Mouse (Mus musculus) thymus, adult 2 months (tissue): ENCODE results near the gene Scaf11. TPM values are rescaled to one million over a fixed set of nuclear protein-coding genes. Genes with fewer than 3 reads are reported as not detected.

Experiments
- DNase-seq: peaks from one replicate; pipeline ENCODE4 v3.0.0; 2021
- H3K27ac ChIP-seq: fragments of 200-500 bp; 2 replicates; pipeline ENCODE4 v1.5.1; 2012; ENCODE audit warnings: low read length, control low read depth; ENCODE audit not compliant: control insufficient read depth, insufficient read depth
- H3K27me3 ChIP-seq: fragments of 200-500 bp; 2 replicates; pipeline ENCODE4 v1.6.1; 2012; ENCODE audit warnings: mild to moderate bottlenecking, low read length, moderate library complexity, mixed read lengths; ENCODE audit not compliant: control insufficient read depth, insufficient read depth
- H3K36me3 ChIP-seq: fragments of 200-500 bp; 2 replicates; pipeline ENCODE4 v1.6.1; 2012; ENCODE audit warnings: mild to moderate bottlenecking, low read length, moderate library complexity; ENCODE audit not compliant: control insufficient read depth, insufficient read depth
- H3K4me1 ChIP-seq: fragments of 200-500 bp; replicated peaks from 2 replicates; pipeline ENCODE4 v1.6.1; 2012; ENCODE audit warnings: low read length; ENCODE audit not compliant: control insufficient read depth, insufficient read depth
- H3K4me3 ChIP-seq: fragments of 200-500 bp; 2 replicates; pipeline ENCODE4 v1.5.1; 2012; ENCODE audit warnings: mild to moderate bottlenecking, low read length, control low read depth, moderate library complexity; ENCODE audit not compliant: control insufficient read depth, insufficient read depth
- CTCF ChIP-seq: fragments of 200-500 bp; IDR thresholded peaks from 2 replicates; pipeline ENCODE4 v1.5.1; 2012; ENCODE audit warnings: mild to moderate bottlenecking, control low read depth, low read length, moderate library complexity, borderline replicate concordance; ENCODE audit not compliant: control insufficient read depth, poor library complexity, insufficient read depth; ENCODE audit errors: extremely low read depth
- POLR2A ChIP-seq: fragments of 200-500 bp; IDR thresholded peaks from 2 replicates; pipeline ENCODE4 v1.6.1; 2012; ENCODE audit warnings: mild to moderate bottlenecking, low read length, control low read depth, moderate library complexity; ENCODE audit not compliant: control insufficient read depth, poor library complexity, insufficient read depth; ENCODE audit errors: extremely low read depth
- WGBS: fragments of 180-500 bp; shearing (Covaris S2); methylation state at CpG from one replicate; pipeline ENCODE4 v1.1.7; 2018; 5-methylcytosine and 5-hydroxymethylcytosine counted together
- polyA plus RNA-seq: library from polyadenylated mRNA; depleted of rRNA; stranded (reverse); fragments of >200 nt; gene quantifications from 2 replicates; pipeline ENCODE4 v1.2.3, GENCODE M21; 2012

The Scaf11 gene
- polyA plus RNA-seq, 1 experiment, result 32.4 TPM

- DNase-seq, result no peak
- Histone ChIP-seq H3K4me1 (no peaks in the 10 kb centered on the region), H3K4me3 (no peak overlapping the region), H3K27ac (no peak overlapping the region), H3K36me3 (peaks cover 31% of the 10 kb centered on the region), H3K27me3 (no peaks in the 10 kb centered on the region)
- no peak for TF ChIP-seq POLR2A
- TF ChIP-seq CTCF, result no peak
- WGBS, result 96% methylated on average over 2 of the region's 2 CpGs
These were observed 53.5 kb downstream of the Scaf11 start for GRCm38 (mm10) chr15:96407151-96407550.

- WGBS, result 94% methylated on average over 4 of the region's 4 CpGs
These were observed 54.4 kb downstream of the Scaf11 start for GRCm38 (mm10) chr15:96406253-96406652.

GRCm38 (mm10) chr15:96405548-96405947 lies 55.1 kb downstream of the Scaf11 start:
- no peak overlapping the region for H3K4me3 ChIP-seq
- no peak for TF ChIP-seq POLR2A
- no peak for TF ChIP-seq CTCF
- DNase-seq, result no peak
- no peak overlapping the region for H3K27ac ChIP-seq
- peaks cover 38% of the 10 kb centered on the region for H3K36me3 ChIP-seq
- H3K4me1 ChIP-seq, result no peaks in the 10 kb centered on the region
- 95% methylated on average over 5 of the region's 5 CpGs for WGBS
- no peaks in the 10 kb centered on the region for H3K27me3 ChIP-seq

More at GRCm38 (mm10) chr15:96406253-96406652, 54.4 kb downstream of the Scaf11 start:
- Histone ChIP-seq H3K4me3 (no peak overlapping the region), H3K27ac (no peak overlapping the region), H3K4me1 (no peaks in the 10 kb centered on the region), H3K36me3 (peaks cover 36% of the 10 kb centered on the region), H3K27me3 (no peaks in the 10 kb centered on the region)
- DNase-seq, result no peak
- TF ChIP-seq POLR2A, result no peak
- TF ChIP-seq CTCF, result no peak

GRCm38 (mm10) chr15:96398333-96398732 lies 62.3 kb downstream of the Scaf11 start:
- WGBS, result 98% methylated on average over 10 of the region's 10 CpGs

GRCm38 (mm10) chr15:96396641-96397344 lies 63.9 kb downstream of the Scaf11 start:
- Histone ChIP-seq H3K36me3 (peaks cover 38% of the 10 kb centered on the region), H3K4me1 (no peaks in the 10 kb centered on the region), H3K27me3 (no peaks in the 10 kb centered on the region), H3K27ac (no peak overlapping the region), H3K4me3 (no peak overlapping the region)
- no peak for TF ChIP-seq POLR2A
- 82% methylated on average over 8 of the region's 8 CpGs for WGBS
- no peak for DNase-seq

More at GRCm38 (mm10) chr15:96398333-96398732, 62.3 kb downstream of the Scaf11 start:
- H3K27ac ChIP-seq, result no peak overlapping the region
- no peak overlapping the region for H3K4me3 ChIP-seq
- H3K36me3 ChIP-seq, result peaks cover 42% of the 10 kb centered on the region
- H3K4me1 ChIP-seq, result no peaks in the 10 kb centered on the region
- TF ChIP-seq POLR2A, result no peak
- no peak for TF ChIP-seq CTCF
- no peak for DNase-seq
- no peaks in the 10 kb centered on the region for H3K27me3 ChIP-seq

- WGBS, result 97% methylated on average over 6 of the region's 6 CpGs
- Histone ChIP-seq H3K36me3 (peaks cover 35% of the 10 kb centered on the region), H3K27ac (no peak overlapping the region), H3K4me1 (no peaks in the 10 kb centered on the region), H3K4me3 (no peak overlapping the region), H3K27me3 (no peaks in the 10 kb centered on the region)
- no peak for TF ChIP-seq POLR2A
- no peak for TF ChIP-seq CTCF
- DNase-seq, result no peak
These were observed 65.6 kb downstream of the Scaf11 start for GRCm38 (mm10) chr15:96395071-96395470.

GRCm38 (mm10) chr15:96392878-96393277 lies 67.8 kb downstream of the Scaf11 start:
- no peaks in the 10 kb centered on the region for H3K27me3 ChIP-seq
- H3K27ac ChIP-seq, result no peak overlapping the region
- H3K4me3 ChIP-seq, result no peak overlapping the region
- TF ChIP-seq CTCF (no peak), POLR2A (no peak)
- H3K36me3 ChIP-seq, result peaks cover 35% of the 10 kb centered on the region
- WGBS, result 98% methylated on average over 3 of the region's 3 CpGs
- no peaks in the 10 kb centered on the region for H3K4me1 ChIP-seq
- DNase-seq, result no peak
